Mouse (Mus musculus): ENCODE measurements around the gene Dtnb. TPM values are rescaled to one million over a fixed set of nuclear protein-coding genes. Genes with fewer than 3 reads are reported as not detected.
"Not testable (repeated sequence)": the region's sequence is repeated elsewhere in the genome, so short reads cannot be mapped to it uniquely, and the experiment has no call there.

The Dtnb gene
- total RNA-seq (2021), result 1 to 10 TPM; 1.4 to 5.6 TPM
- long read RNA-seq, experiment 1, partial matches to known transcripts, result 0 of 17 reads
- long read RNA-seq, experiment 1, other reads (novel, unspliced or antisense), result 15 of 17 reads
- long read RNA-seq, experiment 2, partial matches to known transcripts, result 0 of 2 reads
- long read RNA-seq, experiment 2, other reads (novel, unspliced or antisense), result 0 of 2 reads

DNA sequence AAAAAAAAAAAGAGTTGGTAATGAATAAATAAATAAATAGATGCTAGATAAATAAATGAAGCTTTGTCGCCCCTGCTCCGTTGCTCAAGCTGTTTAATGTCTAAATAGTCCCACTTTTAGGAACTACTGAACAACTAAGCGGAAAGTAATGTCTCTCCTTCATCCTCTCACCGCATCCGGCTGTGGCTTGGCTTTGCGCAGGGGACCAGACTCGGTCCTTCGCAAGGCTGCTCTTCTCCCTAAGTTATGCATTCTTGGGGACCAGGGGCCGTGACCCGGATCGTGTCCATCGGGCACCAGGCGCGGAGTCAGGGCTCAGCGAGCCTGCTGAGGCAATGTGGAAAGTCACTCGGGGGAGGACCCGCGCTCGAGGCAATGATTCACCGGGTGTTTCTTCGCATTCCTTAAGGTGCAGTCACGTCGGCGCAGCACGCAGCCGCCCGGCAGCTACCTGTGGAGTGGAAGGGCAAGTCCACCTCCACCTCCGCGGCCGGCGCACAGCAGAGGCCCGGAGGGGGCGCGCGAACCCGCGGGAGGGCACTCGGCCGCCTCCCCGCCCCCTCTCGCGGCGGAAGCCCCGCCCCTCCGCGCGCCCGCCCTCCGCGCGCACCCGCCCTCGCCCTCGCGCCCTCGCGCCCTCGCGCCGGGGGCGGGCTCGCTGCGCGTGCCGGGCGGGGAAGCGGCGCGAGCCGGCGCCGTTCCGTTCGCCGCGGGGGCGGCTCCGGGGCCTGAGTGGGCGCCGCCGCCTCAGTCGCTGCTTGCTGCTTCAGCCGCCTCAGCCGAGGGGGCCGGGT is at the start of gene Dtnb:
Gene Dtnb (plus strand): TSS at position 595 of the 794 bp plus-strand sequence.
- DNase-seq (ENCODE audit: low spot score), result peak; percentile 41

- DNase-seq (ENCODE audit: low spot score), result no peak
Observed at GRCm38 (mm10) chr12:3525536-3525935, 46.6 kb upstream of the Dtnb start.

DNA sequence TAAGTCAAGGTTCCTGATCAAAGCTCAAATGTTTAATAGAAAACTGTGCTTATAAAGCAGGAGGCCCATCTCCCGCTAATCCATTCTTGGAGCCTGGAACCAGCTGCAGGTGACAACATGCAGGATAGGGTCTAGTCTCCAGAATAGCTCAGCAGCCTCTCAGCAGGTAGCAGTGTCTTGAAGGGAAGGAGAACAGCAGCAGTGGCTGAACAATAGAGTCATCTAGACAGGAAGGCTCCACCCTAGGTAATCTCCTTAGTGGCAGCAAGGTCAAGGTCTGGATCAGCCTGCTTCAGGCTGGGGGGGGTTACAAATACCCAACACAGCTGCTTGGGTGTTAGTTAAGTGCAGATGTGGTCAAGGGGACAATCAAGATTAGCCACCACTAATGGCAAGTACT is 36.7 kb upstream of the Dtnb start:
- DNase-seq (ENCODE audit: low spot score), result not testable (repeated sequence)

GRCm38 (mm10) chr12:3537616-3538015 is 34.6 kb upstream of the Dtnb start:
- DNase-seq (ENCODE audit: low spot score), result no peak

DNA sequence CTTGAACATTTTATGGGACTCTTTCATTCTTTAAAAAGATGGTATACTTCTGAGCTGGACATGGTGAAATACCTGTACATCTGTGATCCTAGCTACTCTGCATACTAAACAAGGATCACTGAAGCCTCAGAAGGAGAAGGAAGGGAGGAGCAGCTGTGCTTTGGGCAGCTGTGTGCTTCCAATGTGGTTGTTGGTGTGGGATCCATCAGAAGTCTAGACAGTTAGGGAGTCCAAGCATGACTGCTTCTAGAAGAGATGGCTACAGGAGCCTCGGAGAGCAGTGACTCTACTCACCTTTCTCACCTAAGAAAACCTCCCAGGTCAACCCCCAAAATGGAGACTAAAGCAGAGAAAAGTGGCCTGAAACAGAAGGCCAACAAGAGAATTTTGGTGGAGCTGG is 34.1 kb upstream of the Dtnb start:
- DNase-seq (ENCODE audit: low spot score), result no peak

GRCm38 (mm10) chr12:3539605-3540004 is 32.6 kb upstream of the Dtnb start:
- DNase-seq (ENCODE audit: low spot score), result no peak

DNA sequence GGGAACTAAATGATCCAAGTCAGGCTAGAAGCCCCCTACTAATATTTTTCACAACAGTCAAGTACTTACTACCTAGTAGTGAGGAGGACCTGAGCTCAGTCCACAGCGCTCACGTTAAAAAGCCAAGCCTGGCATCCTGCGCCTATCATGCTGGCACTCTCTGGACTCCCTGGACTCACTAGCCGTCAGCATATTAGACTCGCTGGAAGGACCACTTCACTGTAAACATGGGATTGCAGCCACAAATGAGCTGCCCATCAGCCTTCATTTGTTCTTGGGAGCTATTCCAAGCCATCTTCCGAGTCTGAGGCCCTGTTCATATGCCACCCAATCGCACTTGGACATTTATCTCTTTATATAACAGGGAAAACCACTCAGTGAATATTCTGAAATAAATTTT is 31.3 kb upstream of the Dtnb start:
- no peak for DNase-seq (ENCODE audit: low spot score)

DNA sequence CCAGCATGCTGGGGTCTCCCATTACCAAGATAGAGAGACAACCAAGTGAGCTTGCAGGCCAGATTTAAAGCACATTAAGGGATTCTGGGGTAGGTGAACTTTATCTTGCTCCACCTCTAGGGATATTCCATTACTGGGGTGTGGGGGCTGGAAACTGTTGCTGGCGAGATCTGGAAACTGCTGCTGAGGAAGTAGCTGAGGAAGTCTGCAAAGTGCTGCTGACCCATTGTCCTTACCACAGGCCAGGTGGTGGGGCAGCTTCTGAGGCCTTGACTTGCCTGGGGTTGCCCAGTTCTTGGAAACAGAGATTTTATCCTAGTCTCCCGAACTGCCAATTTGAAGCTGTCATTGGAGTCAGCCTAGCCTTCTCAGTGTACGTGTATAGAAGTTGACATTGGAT is 26.7 kb upstream of the Dtnb start:
- no peak for DNase-seq (ENCODE audit: low spot score)

- DNase-seq (ENCODE audit: low spot score), result no peak
Observed at GRCm38 (mm10) chr12:3546121-3546658, 26.0 kb upstream of the Dtnb start.

GRCm38 (mm10) chr12:3546781-3547180 is 25.4 kb upstream of the Dtnb start:
- no peak for DNase-seq (ENCODE audit: low spot score)

DNA sequence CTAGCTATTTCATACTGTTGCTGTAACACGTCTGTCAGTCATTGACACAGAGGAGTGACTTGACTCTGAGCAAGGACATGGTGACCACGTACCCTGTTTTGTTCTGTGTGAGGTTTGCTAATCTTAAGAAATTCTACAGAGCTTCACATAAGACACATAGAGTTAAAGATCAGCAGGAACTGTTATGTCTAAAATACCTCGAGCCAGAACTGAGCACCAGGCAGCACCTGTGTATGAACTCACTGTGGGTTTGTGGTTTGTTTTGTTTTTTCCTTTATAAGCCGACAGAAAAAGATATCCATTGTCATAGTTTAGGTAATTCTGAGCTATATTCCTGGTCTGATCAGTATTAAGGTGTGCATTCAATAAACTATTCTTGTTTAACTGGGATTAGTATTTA is 24.7 kb upstream of the Dtnb start:
- no peak for DNase-seq (ENCODE audit: low spot score)

DNA sequence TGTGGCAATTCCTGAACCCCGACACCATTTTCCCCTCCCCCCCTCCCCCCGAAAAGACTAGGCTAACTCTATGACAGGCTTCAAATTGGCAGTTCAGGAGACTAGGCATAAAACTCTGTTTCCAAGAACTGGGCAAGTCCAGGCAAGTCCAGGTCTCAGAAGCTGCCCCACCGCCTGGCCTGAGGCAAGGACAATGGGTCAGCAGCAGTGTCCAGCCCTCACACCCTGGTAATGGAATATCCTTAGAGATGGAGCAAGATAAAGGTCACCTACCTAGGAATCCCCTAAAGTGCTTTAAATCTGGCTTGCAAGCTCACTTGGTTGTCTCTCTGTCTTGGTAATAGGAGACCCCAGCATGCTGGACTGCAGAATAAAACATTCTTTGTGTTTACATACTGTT is 24.3 kb upstream of the Dtnb start:
- DNase-seq (ENCODE audit: low spot score), result no peak

GRCm38 (mm10) chr12:3548582-3549211 is 23.5 kb upstream of the Dtnb start:
- DNase-seq (ENCODE audit: low spot score), result no peak

- no peak for DNase-seq (ENCODE audit: low spot score)
Observed at GRCm38 (mm10) chr12:3550280-3550679, 21.9 kb upstream of the Dtnb start.

- DNase-seq (ENCODE audit: low spot score), result no peak
Observed at GRCm38 (mm10) chr12:3557414-3558319, 14.5 kb upstream of the Dtnb start.

- peak; percentile 24 for DNase-seq (ENCODE audit: low spot score)
Observed at GRCm38 (mm10) chr12:3560596-3560995, 11.6 kb upstream of the Dtnb start.

GRCm38 (mm10) chr12:3561032-3561431 is 11.1 kb upstream of the Dtnb start:
- DNase-seq (ENCODE audit: low spot score), result no peak

GRCm38 (mm10) chr12:3562806-3563205 is 9.4 kb upstream of the Dtnb start:
- no peak for DNase-seq (ENCODE audit: low spot score)

DNA sequence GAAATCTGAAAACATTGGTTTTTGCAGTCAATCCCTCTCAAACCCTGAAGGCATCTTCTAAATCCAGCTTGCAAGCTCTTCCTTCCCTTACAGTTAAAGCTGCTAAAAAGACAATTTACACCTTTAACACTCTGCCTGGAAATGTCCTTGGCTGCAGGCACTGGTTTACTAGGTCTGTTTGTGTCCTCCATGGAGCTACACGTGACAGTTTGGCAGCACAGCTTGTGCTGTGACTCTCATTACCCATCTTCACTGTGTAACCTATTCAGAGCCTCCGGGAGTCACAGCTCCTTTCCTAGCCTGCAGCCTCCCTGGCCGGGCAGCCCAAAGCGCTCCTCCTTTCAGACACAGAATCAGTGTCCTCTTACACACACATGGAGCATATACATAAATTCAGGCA is 8.5 kb upstream of the Dtnb start:
- peak; percentile 38 for DNase-seq (ENCODE audit: low spot score)

GRCm38 (mm10) chr12:3568461-3568991 is 3.7 kb upstream of the Dtnb start:
- no peak for DNase-seq (ENCODE audit: low spot score)
